Mouse (Mus musculus): ENCODE results near the gene Kpna6. TPM values are rescaled to one million over a fixed set of nuclear protein-coding genes. Genes with fewer than 3 reads are reported as not detected.

Gene Kpna6
- polyA plus RNA-seq, 1 experiment from 2014 or later = 16.1 TPM

- H3K27ac ChIP-seq = peak within 1 kb of the TSS; percentile 93
- no peaks in the 10 kb centered on the region for H3K9me3 ChIP-seq
- peak within 1 kb of the TSS; percentile 85 for H3K9ac ChIP-seq
- peaks cover 44% of the 10 kb centered on the region for H3K36me3 ChIP-seq
- WGBS = 1% methylated on average over 10 of the region's 10 CpGs
- no peak for ATAC-seq (ENCODE audit: insufficient number of reproducible peaks, insufficient read depth, low FRiP score, low TSS enrichment, low read depth)
- no peaks in the 10 kb centered on the region for H3K27me3 ChIP-seq
- H3K4me2 ChIP-seq = peak within 1 kb of the TSS; percentile 85
- peaks cover 34% of the 10 kb centered on the region for H3K4me1 ChIP-seq
- H3K4me3 ChIP-seq = peak within 1 kb of the TSS; percentile 69
Observed at GRCm38 (mm10) chr4:129623681-129624091, 48.9 kb downstream of the Kpna6 start, which contains the start of gene Ccdc28b. Ccdc28b (minus strand) TSS chr4:129623947.

- Histone ChIP-seq H3K4me1 (peaks cover 39% of the 10 kb centered on the region), H3K9me3 (no peaks in the 10 kb centered on the region), H3K27ac (peak overlapping the region; percentile 93), H3K27me3 (no peaks in the 10 kb centered on the region), H3K4me2 (peak overlapping the region; percentile 85), H3K36me3 (peaks cover 37% of the 10 kb centered on the region), H3K9ac (peak overlapping the region; percentile 85), H3K4me3 (peak overlapping the region; percentile 69)
- 22% methylated on average over 8 of the region's 8 CpGs for WGBS
- no peak for ATAC-seq (ENCODE audit: insufficient number of reproducible peaks, insufficient read depth, low FRiP score, low TSS enrichment, low read depth)
Observed at GRCm38 (mm10) chr4:129622803-129623535, 49.6 kb downstream of the Kpna6 start.

DNA sequence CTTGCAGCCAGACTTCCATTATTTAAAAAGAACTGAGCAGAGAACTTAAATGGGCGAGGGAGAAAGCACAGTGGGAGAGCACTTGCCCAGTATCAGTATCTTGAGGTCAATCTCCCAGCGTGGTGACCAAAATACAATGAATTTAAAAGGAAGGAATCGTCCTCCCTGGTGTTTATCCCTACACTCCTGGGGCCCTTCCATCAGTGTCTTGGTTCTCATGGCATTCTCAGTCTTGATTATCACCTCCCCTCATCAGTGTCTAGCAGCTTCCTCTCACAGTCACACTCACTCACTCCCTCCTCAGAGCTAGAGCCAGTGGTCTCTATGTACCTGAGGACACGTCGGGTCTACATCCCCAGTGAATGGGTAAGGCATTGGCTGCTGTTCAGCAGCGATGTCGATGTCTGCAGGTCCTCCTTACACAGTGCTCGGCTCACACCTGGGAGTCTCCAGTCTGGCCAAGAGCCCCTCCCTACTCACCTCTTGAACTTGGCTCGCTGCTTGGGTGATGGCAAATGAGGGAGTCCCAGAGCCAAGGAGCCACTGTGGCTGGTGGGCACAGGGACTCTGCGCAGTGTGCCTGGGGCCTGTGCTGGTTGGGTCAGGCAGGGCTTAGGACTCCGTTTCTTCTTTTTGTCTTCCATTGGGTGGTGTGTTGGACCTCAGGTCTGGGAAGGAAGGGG is 50.3 kb downstream of the Kpna6 start:
- Histone ChIP-seq H3K9ac (peak overlapping the region; percentile 85), H3K27me3 (no peaks in the 10 kb centered on the region), H3K36me3 (peaks cover 31% of the 10 kb centered on the region), H3K9me3 (no peaks in the 10 kb centered on the region), H3K4me1 (peaks cover 44% of the 10 kb centered on the region), H3K4me2 (peak overlapping the region; percentile 85), H3K27ac (peak overlapping the region; percentile 93; the same call in 1 of the 2 replicates), H3K4me3 (peak overlapping the region; percentile 69)
- WGBS = 83% methylated on average over 11 of the region's 11 CpGs
- ATAC-seq (ENCODE audit: insufficient number of reproducible peaks, insufficient read depth, low FRiP score, low TSS enrichment, low read depth) = no peak

- Histone ChIP-seq H3K4me2 (no peak overlapping the region), H3K9ac (no peak overlapping the region), H3K9me3 (no peaks in the 10 kb centered on the region), H3K27ac (no peak overlapping the region), H3K27me3 (no peaks in the 10 kb centered on the region), H3K36me3 (peaks cover 30% of the 10 kb centered on the region), H3K4me3 (no peak overlapping the region), H3K4me1 (peaks cover 44% of the 10 kb centered on the region)
- 72% methylated on average over 8 of the region's 8 CpGs for WGBS
- no peak for ATAC-seq (ENCODE audit: insufficient number of reproducible peaks, insufficient read depth, low FRiP score, low TSS enrichment, low read depth)
Observed at GRCm38 (mm10) chr4:129621283-129621841, 51.2 kb downstream of the Kpna6 start.

DNA sequence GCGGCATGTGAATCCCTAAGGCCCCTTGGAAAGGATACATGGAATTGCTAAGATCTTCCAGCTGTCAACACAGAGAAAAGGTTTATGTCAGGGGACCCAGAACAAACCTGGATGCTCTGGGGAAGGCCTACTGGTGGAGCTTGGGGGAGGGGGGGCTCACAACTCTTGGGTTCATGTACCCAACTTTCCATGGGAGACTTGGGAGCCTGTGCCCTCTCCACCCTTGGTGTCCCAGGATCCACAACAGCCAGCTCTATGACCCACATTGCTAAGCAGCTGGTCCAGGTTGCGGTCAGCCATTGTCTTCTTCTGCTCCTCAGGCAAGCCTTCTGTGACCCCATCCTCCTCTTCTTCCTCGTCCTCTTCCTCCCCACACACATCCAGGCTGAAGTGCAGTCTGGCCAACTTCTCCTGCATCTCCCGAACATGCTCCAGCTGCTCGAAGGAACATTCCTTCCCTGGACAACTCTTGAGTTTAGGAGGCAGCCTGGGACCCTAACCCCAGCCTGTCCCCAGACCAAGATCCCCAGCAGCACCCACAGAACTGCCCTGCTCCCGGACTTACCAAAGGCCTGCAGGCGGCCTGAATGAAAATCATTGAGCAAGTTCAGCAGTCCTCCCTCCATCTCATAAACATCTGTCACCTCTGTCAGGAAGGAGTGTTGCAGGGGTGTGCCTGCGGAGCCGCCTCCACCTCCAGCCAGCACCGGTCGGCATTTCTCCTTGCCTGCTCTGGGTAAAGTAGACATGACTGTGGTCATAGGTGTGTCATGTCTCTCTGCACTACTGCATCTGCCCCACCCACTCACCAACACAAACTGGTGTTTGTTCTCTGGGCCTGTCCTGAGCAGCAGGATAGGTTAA is 51.9 kb downstream of the Kpna6 start:
- no peak overlapping the region for H3K4me2 ChIP-seq
- no peaks in the 10 kb centered on the region for H3K27me3 ChIP-seq
- H3K27ac ChIP-seq = no peak overlapping the region
- H3K36me3 ChIP-seq = peaks cover 30% of the 10 kb centered on the region
- no peak for ATAC-seq (ENCODE audit: insufficient number of reproducible peaks, insufficient read depth, low FRiP score, low TSS enrichment, low read depth)
- H3K4me3 ChIP-seq = no peak overlapping the region
- no peak overlapping the region for H3K9ac ChIP-seq
- no peaks in the 10 kb centered on the region for H3K9me3 ChIP-seq
- H3K4me1 ChIP-seq = peaks cover 39% of the 10 kb centered on the region
- 88% methylated on average over 11 of the region's 11 CpGs for WGBS

GRCm38 (mm10) chr4:129618786-129619691 is 53.5 kb downstream of the Kpna6 start, which contains the start of gene Iqcc:
Iqcc (minus strand) TSS chr4:129619099.
- H3K4me2 ChIP-seq = peak within 1 kb of the TSS; percentile 86
- peak within 1 kb of the TSS; percentile 93 for H3K9ac ChIP-seq
- no peaks in the 10 kb centered on the region for H3K9me3 ChIP-seq
- peak within 1 kb of the TSS; percentile 63 for H3K4me3 ChIP-seq
- peak; percentile 80 for ATAC-seq (ENCODE audit: insufficient number of reproducible peaks, insufficient read depth, low FRiP score, low TSS enrichment, low read depth)
- peaks cover 29% of the 10 kb centered on the region for H3K36me3 ChIP-seq
- H3K27ac ChIP-seq = peak within 1 kb of the TSS; percentile 89
- 4% methylated on average over 44 of the region's 44 CpGs for WGBS
- H3K27me3 ChIP-seq = no peaks in the 10 kb centered on the region
- H3K4me1 ChIP-seq = peaks cover 25% of the 10 kb centered on the region

GRCm38 (mm10) chr4:129618031-129618430 is 54.5 kb downstream of the Kpna6 start:
- peaks cover 22% of the 10 kb centered on the region for H3K4me1 ChIP-seq
- H3K27ac ChIP-seq = no peak overlapping the region
- H3K27me3 ChIP-seq = no peaks in the 10 kb centered on the region
- no peaks in the 10 kb centered on the region for H3K9me3 ChIP-seq
- 94% methylated on average over 5 of the region's 5 CpGs for WGBS
- peak overlapping the region; percentile 93 for H3K9ac ChIP-seq
- ATAC-seq (ENCODE audit: insufficient number of reproducible peaks, insufficient read depth, low FRiP score, low TSS enrichment, low read depth) = no peak
- peak overlapping the region; percentile 86 for H3K4me2 ChIP-seq
- peaks cover 29% of the 10 kb centered on the region for H3K36me3 ChIP-seq
- peak overlapping the region; percentile 63 for H3K4me3 ChIP-seq

- no peaks in the 10 kb centered on the region for H3K27me3 ChIP-seq
- WGBS = 94% methylated on average over 7 of the region's 7 CpGs
- H3K36me3 ChIP-seq = peaks cover 27% of the 10 kb centered on the region
- H3K4me3 ChIP-seq = no peak overlapping the region
- no peak overlapping the region for H3K27ac ChIP-seq
- H3K4me2 ChIP-seq = no peak overlapping the region
- H3K9ac ChIP-seq = no peak overlapping the region
- ATAC-seq (ENCODE audit: insufficient number of reproducible peaks, insufficient read depth, low FRiP score, low TSS enrichment, low read depth) = no peak
- peaks cover 13% of the 10 kb centered on the region for H3K4me1 ChIP-seq
- no peaks in the 10 kb centered on the region for H3K9me3 ChIP-seq
Observed at GRCm38 (mm10) chr4:129617121-129617641, 55.4 kb downstream of the Kpna6 start.

DNA sequence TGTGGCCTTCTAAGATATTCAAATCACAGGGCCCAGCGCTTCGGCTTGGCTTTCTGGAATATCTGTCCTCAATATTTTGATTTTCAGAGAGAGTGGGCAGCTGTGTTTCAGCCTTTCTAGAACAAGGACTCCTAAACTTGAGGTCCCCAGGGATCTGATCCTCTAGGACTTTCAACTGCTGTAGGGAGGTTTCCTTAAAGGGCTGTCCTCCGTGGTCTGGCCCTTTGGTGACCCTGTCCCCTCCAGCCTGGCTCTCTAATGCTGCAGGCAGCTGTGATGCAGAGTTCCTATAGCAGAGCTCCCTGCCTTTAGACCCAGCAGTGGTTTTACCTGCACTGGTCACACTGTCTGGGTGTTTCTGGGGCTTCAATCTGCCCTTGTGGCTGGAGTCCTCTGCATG is 55.9 kb downstream of the Kpna6 start:
- Histone ChIP-seq H3K4me3 (no peak overlapping the region), H3K9ac (0 out of 2 replicates have a peak overlapping the region, but pooled peaks have one; percentile 11), H3K27ac (no peak overlapping the region), H3K9me3 (no peaks in the 10 kb centered on the region), H3K4me1 (peaks cover 10% of the 10 kb centered on the region), H3K36me3 (peaks cover 26% of the 10 kb centered on the region), H3K4me2 (no peak overlapping the region), H3K27me3 (no peaks in the 10 kb centered on the region)
- 90% methylated on average over 3 of the region's 3 CpGs for WGBS
- ATAC-seq (ENCODE audit: insufficient number of reproducible peaks, insufficient read depth, low FRiP score, low TSS enrichment, low read depth) = no peak

- Histone ChIP-seq H3K9me3 (no peaks in the 10 kb centered on the region), H3K27me3 (no peaks in the 10 kb centered on the region), H3K27ac (no peak overlapping the region), H3K4me3 (no peak overlapping the region), H3K9ac (no peak overlapping the region), H3K4me2 (no peak overlapping the region), H3K4me1 (peaks cover 10% of the 10 kb centered on the region), H3K36me3 (peaks cover 21% of the 10 kb centered on the region)
- 89% methylated on average over 9 of the region's 9 CpGs for WGBS
- no peak for ATAC-seq (ENCODE audit: insufficient number of reproducible peaks, insufficient read depth, low FRiP score, low TSS enrichment, low read depth)
Observed at GRCm38 (mm10) chr4:129615801-129616290, 56.7 kb downstream of the Kpna6 start.
